Mouse (Mus musculus) liver, postnatal 0 days (tissue): ENCODE measurements around the gene Pnma1.

Experiments
- CTCF ChIP-seq: sonication (generic); IDR thresholded peaks from 2 replicates; pipeline ENCODE4 v1.5.1; 2016; ENCODE audit warnings: antibody characterized with exemption, low read depth
- EP300 ChIP-seq: IDR thresholded peaks from 2 replicates; pipeline ENCODE4 v1.6.1; 2016; ENCODE audit warnings: antibody characterized with exemption, low read depth, mild to moderate bottlenecking

DNA sequence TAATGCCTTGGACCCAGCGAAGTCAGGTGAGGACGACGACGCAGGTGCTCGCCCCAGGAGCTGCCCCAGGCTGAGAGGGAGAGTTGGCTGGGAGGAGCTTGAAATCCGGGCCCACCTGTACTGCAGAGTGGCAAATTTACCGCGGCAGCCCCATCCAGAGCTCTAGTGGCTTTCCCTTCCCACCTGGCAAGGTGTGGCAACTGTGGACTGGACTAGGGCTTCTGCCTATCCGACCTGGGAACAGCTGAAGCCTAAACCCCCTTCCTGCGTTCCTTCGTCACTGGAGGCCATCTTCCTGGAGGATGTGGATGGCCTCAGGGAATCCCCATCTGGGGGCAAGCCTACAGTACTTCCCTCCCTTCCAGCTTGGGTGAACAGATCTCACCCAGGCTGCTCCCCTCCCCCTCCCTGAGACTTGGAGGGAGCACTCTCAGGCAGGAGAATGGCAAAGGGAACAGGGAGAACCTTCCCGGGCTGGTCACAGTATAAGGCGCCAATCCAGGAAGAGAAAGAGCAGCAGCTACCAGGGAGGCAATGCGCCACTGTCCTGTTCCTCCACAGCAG lies 40.7 kb upstream of the Pnma1 start:
- TF ChIP-seq CTCF (no peak), EP300 (no peak)
